Mouse (Mus musculus) hindbrain, embryonic 16.5 days (tissue): ENCODE measurements around the gene Nipal3. TPM values are rescaled to one million over a fixed set of nuclear protein-coding genes. Genes with fewer than 3 reads are reported as not detected.

ENCODE experiments used
- ATAC-seq: fragments of 200-750 bp; cut with Nextera tagmentation; 2 replicates; pipeline ENCODE4 v1.8.0; 2017; ENCODE audit warnings: moderate TSS enrichment, moderate library complexity
- H3K27ac ChIP-seq: fragments of 300-500 bp; sonication (generic); 2 replicates; pipeline ENCODE4 v1.5.1; 2014; ENCODE audit warnings: low read depth, mild to moderate bottlenecking, control low read depth, low read length, moderate library complexity
- H3K27me3 ChIP-seq: fragments of 300-500 bp; sonication (generic); replicated peaks from 2 replicates; pipeline ENCODE4 v1.6.1; 2014; ENCODE audit warnings: low read length; ENCODE audit not compliant: control insufficient read depth, insufficient read depth
- H3K36me3 ChIP-seq: fragments of 300-500 bp; sonication (generic); 2 replicates; pipeline ENCODE4 v1.6.1; 2014; ENCODE audit warnings: mild to moderate bottlenecking, low read length, moderate library complexity, mixed read lengths; ENCODE audit not compliant: control insufficient read depth, insufficient read depth
- H3K4me1 ChIP-seq: fragments of 300-500 bp; sonication (generic); 2 replicates; pipeline ENCODE4 v1.6.1; 2014; ENCODE audit warnings: low read depth, low read length; ENCODE audit not compliant: control insufficient read depth, insufficient read depth
- H3K4me2 ChIP-seq: fragments of 300-500 bp; sonication (generic); 2 replicates; pipeline ENCODE4 v1.6.1; 2014; ENCODE audit warnings: mild to moderate bottlenecking, low read length, control low read depth, moderate library complexity
- H3K4me3 ChIP-seq: fragments of 300-500 bp; sonication (generic); 2 replicates; pipeline ENCODE4 v1.5.1; 2014; ENCODE audit warnings: mild to moderate bottlenecking, low read length, control low read depth, moderate library complexity
- H3K9ac ChIP-seq: fragments of 300-500 bp; sonication (generic); 2 replicates; pipeline ENCODE4 v1.6.1; 2014; ENCODE audit warnings: low read depth, mild to moderate bottlenecking, control low read depth, low read length, moderate library complexity
- H3K9me3 ChIP-seq: fragments of 300-500 bp; sonication (generic); 2 replicates; pipeline ENCODE4 v1.6.1; 2014; ENCODE audit warnings: mild to moderate bottlenecking, low read length, moderate library complexity; ENCODE audit not compliant: control insufficient read depth
- WGBS: fragments of 180-500 bp; shearing (Covaris S2); extraction: QIAGEN DNeasy Blood & Tissue Kit; methylation state at CpG from one replicate; pipeline ENCODE4 v1.1.7; 2014; 5-methylcytosine and 5-hydroxymethylcytosine counted together
- polyA plus RNA-seq: library from polyadenylated mRNA; unstranded; fragments of >200 nt; fragmentation: Nextera tagmentation; extraction: Ambion mirVana; gene quantifications from 2 replicates; pipeline ENCODE4 v1.2.1, GENCODE M21; 2015

Nipal3 gene
- 6.8 and 10.7 TPM in 2 replicates for polyA plus RNA-seq

- Histone ChIP-seq H3K4me2 (peak within 1 kb of the TSS; percentile 91), H3K27me3 (no peaks in the 10 kb centered on the region), H3K4me1 (peaks cover 6% of the 10 kb centered on the region; the same call in 1 of the 2 replicates), H3K4me3 (peak within 1 kb of the TSS; percentile 79), H3K27ac (peak within 1 kb of the TSS; percentile 74), H3K9me3 (no peaks in the 10 kb centered on the region), H3K9ac (peak within 1 kb of the TSS; percentile 70), H3K36me3 (0 out of 2 replicates have a peak, but pooled peaks cover 2% of the 10 kb centered on the region)
- ATAC-seq = peak; percentile 98
- under 1% methylated on average over 52 of the region's 53 CpGs for WGBS
Observed at GRCm38 (mm10) chr4:135494521-135495396, at the start of gene Nipal3, which contains the start of gene Stpg1. Gene Nipal3 (minus strand): TSS chr4:135495038. Gene Stpg1 (plus strand): TSS chr4:135494790.

- Histone ChIP-seq H3K27me3 (no peaks in the 10 kb centered on the region), H3K9me3 (no peaks in the 10 kb centered on the region), H3K4me3 (no peak overlapping the region), H3K4me1 (peaks cover 12% of the 10 kb centered on the region), H3K27ac (no peak overlapping the region), H3K4me2 (no peak overlapping the region), H3K9ac (no peak overlapping the region), H3K36me3 (no peaks in the 10 kb centered on the region)
- WGBS = 90% methylated on average over 2 of the region's 2 CpGs
- no peak for ATAC-seq
Observed at GRCm38 (mm10) chr4:135544284-135544683, 49.4 kb upstream of the Nipal3 start.

GRCm38 (mm10) chr4:135540057-135540456 is 45.2 kb upstream of the Nipal3 start:
- H3K36me3 ChIP-seq = no peaks in the 10 kb centered on the region
- no peaks in the 10 kb centered on the region for H3K27me3 ChIP-seq
- peaks cover 9% of the 10 kb centered on the region for H3K4me1 ChIP-seq
- H3K9me3 ChIP-seq = no peaks in the 10 kb centered on the region
- WGBS = 30% methylated on average over 9 of the region's 9 CpGs
- ATAC-seq = peak; percentile 70
- H3K27ac ChIP-seq = no peak overlapping the region
- H3K9ac ChIP-seq = no peak overlapping the region
- H3K4me2 ChIP-seq = no peak overlapping the region
- no peak overlapping the region for H3K4me3 ChIP-seq

- no peak for ATAC-seq
- Histone ChIP-seq H3K27me3 (no peaks in the 10 kb centered on the region), H3K9me3 (no peaks in the 10 kb centered on the region), H3K4me1 (peaks cover 5% of the 10 kb centered on the region; the same call in 1 of the 2 replicates), H3K36me3 (no peaks in the 10 kb centered on the region), H3K4me3 (no peak overlapping the region), H3K4me2 (no peak overlapping the region), H3K9ac (no peak overlapping the region), H3K27ac (no peak overlapping the region)
- WGBS = 80% methylated on average over 12 of the region's 12 CpGs
Observed at GRCm38 (mm10) chr4:135539056-135539455, 44.2 kb upstream of the Nipal3 start.

- peaks cover 2% of the 10 kb centered on the region; the same call in 1 of the 2 replicates for H3K4me1 ChIP-seq
- no peak for ATAC-seq
- H3K9ac ChIP-seq = no peak overlapping the region
- H3K4me3 ChIP-seq = no peak overlapping the region
- H3K27me3 ChIP-seq = no peaks in the 10 kb centered on the region
- WGBS = 98% methylated on average over 3 of the region's 3 CpGs
- no peak overlapping the region for H3K4me2 ChIP-seq
- no peak overlapping the region for H3K27ac ChIP-seq
- no peaks in the 10 kb centered on the region; the same call in 1 of the 2 replicates for H3K9me3 ChIP-seq
- H3K36me3 ChIP-seq = no peaks in the 10 kb centered on the region
Observed at GRCm38 (mm10) chr4:135535021-135535420, 40.2 kb upstream of the Nipal3 start.

- H3K4me1 ChIP-seq = no peaks in the 10 kb centered on the region
- H3K9me3 ChIP-seq = no peaks in the 10 kb centered on the region; the same call in 1 of the 2 replicates
- H3K4me3 ChIP-seq = no peak overlapping the region
- ATAC-seq = no peak
- H3K27me3 ChIP-seq = no peaks in the 10 kb centered on the region
- no peak overlapping the region for H3K9ac ChIP-seq
- no peak overlapping the region for H3K27ac ChIP-seq
- 70% methylated on average over 6 of the region's 6 CpGs for WGBS
- no peak overlapping the region for H3K4me2 ChIP-seq
- no peaks in the 10 kb centered on the region for H3K36me3 ChIP-seq
Observed at GRCm38 (mm10) chr4:135533001-135533400, 38.2 kb upstream of the Nipal3 start.

- Histone ChIP-seq H3K4me1 (no peaks in the 10 kb centered on the region), H3K36me3 (no peaks in the 10 kb centered on the region), H3K4me2 (no peak overlapping the region), H3K27me3 (no peaks in the 10 kb centered on the region), H3K9me3 (no peaks in the 10 kb centered on the region; the same call in 1 of the 2 replicates), H3K9ac (no peak overlapping the region), H3K27ac (no peak overlapping the region), H3K4me3 (no peak overlapping the region)
- 53% methylated on average over 9 of the region's 9 CpGs for WGBS
- no peak for ATAC-seq
Observed at GRCm38 (mm10) chr4:135531771-135532613, 37.2 kb upstream of the Nipal3 start.

GRCm38 (mm10) chr4:135531236-135531635 is 36.4 kb upstream of the Nipal3 start:
- WGBS = 78% methylated on average over 9 of the region's 9 CpGs
- H3K9me3 ChIP-seq = no peaks in the 10 kb centered on the region; the same call in 1 of the 2 replicates
- no peaks in the 10 kb centered on the region for H3K27me3 ChIP-seq
- peaks cover 2% of the 10 kb centered on the region; the same call in 1 of the 2 replicates for H3K4me1 ChIP-seq
- H3K4me3 ChIP-seq = no peak overlapping the region
- H3K9ac ChIP-seq = no peak overlapping the region
- H3K4me2 ChIP-seq = no peak overlapping the region
- 0 out of 2 replicates have a peak overlapping the region, but pooled peaks have one; percentile 23 for H3K27ac ChIP-seq
- H3K36me3 ChIP-seq = no peaks in the 10 kb centered on the region
- ATAC-seq = no peak
